Mouse (Mus musculus) bone marrow macrophage, adult 2 months (primary cell): Measurements from ENCODE around the gene Gm14685. TPM values are rescaled to one million over a fixed set of nuclear protein-coding genes. Genes with fewer than 3 reads are reported as not detected.
"Not testable (repeated sequence)": the region's sequence is repeated elsewhere in the genome, so short reads cannot be mapped to it uniquely, and the experiment has no call there.

ENCODE experiments used
- H3K27ac ChIP-seq: 2 replicates; pipeline ENCODE4 v1.5.1; 2012; ENCODE audit warnings: low read depth, low read length; ENCODE audit not compliant: insufficient read depth
- H3K4me1 ChIP-seq: 2 replicates; pipeline ENCODE4 v1.6.1; 2012; ENCODE audit warnings: low read length; ENCODE audit not compliant: control insufficient read depth, insufficient read depth
- H3K4me3 ChIP-seq: 2 replicates; pipeline ENCODE4 v1.5.1; 2012; ENCODE audit warnings: mild to moderate bottlenecking, low read length, moderate library complexity; ENCODE audit not compliant: insufficient read depth
- polyA plus RNA-seq: library from polyadenylated mRNA; stranded (reverse); fragments of >200 nt; gene quantifications from 2 replicates; pipeline ENCODE4 v1.2.4, GENCODE M21; 2012; ENCODE audit not compliant: missing spikeins, insufficient read depth, insufficient read length

Gene Gm14685
- polyA plus RNA-seq, result not detected in 2 replicates

- not testable (repeated sequence) for H3K4me3 ChIP-seq, H3K4me1 ChIP-seq, H3K27ac ChIP-seq
These were observed at the start of gene Gm14685 for GRCm38 (mm10) chrX:73116747-73117146. Gene Gm14685, plus strand, starts transcription at chrX:73117047.

- not testable (repeated sequence) for H3K4me3 ChIP-seq, H3K4me1 ChIP-seq, H3K27ac ChIP-seq
These were observed 34.4 kb upstream of the Gm14685 start, which contains the start of gene Xlr4a for GRCm38 (mm10) chrX:73082267-73083055. Gene Xlr4a, minus strand, starts transcription at chrX:73082478.

- H3K4me1 ChIP-seq, H3K27ac ChIP-seq, H3K4me3 ChIP-seq: not testable (repeated sequence)
These were observed 19.8 kb upstream of the Gm14685 start, which contains the start of gene Xlr3a for GRCm38 (mm10) chrX:73096941-73097508. Gene Xlr3a, minus strand, starts transcription at chrX:73097095.

- H3K4me1 ChIP-seq, H3K4me3 ChIP-seq, H3K27ac ChIP-seq: not testable (repeated sequence)
These were observed 6.3 kb downstream of the Gm14685 start for GRCm38 (mm10) chrX:73122859-73123829.

- H3K4me1 ChIP-seq, H3K4me3 ChIP-seq, H3K27ac ChIP-seq: not testable (repeated sequence)
These were observed 26.4 kb downstream of the Gm14685 start for GRCm38 (mm10) chrX:73143218-73143618.

- H3K4me3 ChIP-seq, H3K4me1 ChIP-seq, H3K27ac ChIP-seq: not testable (repeated sequence)
These were observed 31.6 kb downstream of the Gm14685 start, which contains the start of gene Xlr5b for GRCm38 (mm10) chrX:73148496-73148895. Gene Xlr5b, plus strand, starts transcription at chrX:73148796.

- not testable (repeated sequence) for H3K4me3 ChIP-seq, H3K4me1 ChIP-seq, H3K27ac ChIP-seq
These were observed 32.5 kb downstream of the Gm14685 start, which contains the start of gene DXBay18 for GRCm38 (mm10) chrX:73149350-73149749. Gene DXBay18, minus strand, starts transcription at chrX:73149450.

GRCm38 (mm10) chrX:73176889-73177288, 60.0 kb downstream of the Gm14685 start, which contains the start of gene Spin2d:
Gene Spin2d, minus strand, starts transcription at chrX:73176989.
- not testable (repeated sequence) for H3K27ac ChIP-seq, H3K4me1 ChIP-seq, H3K4me3 ChIP-seq

Other genes starting within 250 kb of the Gm14685 start
- 34.6 and 36.4 TPM in 2 replicates for gene Cetn2, start 198.6 kb upstream of the Gm14685 start, polyA plus RNA-seq
- 15.1 and 16.9 TPM in 2 replicates for gene Nsdhl, start 198.5 kb upstream of the Gm14685 start, polyA plus RNA-seq
- not detected in 2 replicates for gene Zfp185, start 129.7 kb upstream of the Gm14685 start, polyA plus RNA-seq
- gene Pnma5, start 79.9 kb upstream of the Gm14685 start, polyA plus RNA-seq, result not detected in 2 replicates
- gene Pnma3, start 52.3 kb upstream of the Gm14685 start, polyA plus RNA-seq, result not detected in 2 replicates
- gene Xlr4a, start 34.6 kb upstream of the Gm14685 start, polyA plus RNA-seq, result 4.6 and 4.7 TPM in 2 replicates
- 0.16 TPM in 1 of 2 replicates, not detected in the other for gene Xlr3a, start 20.0 kb upstream of the Gm14685 start, polyA plus RNA-seq
- not detected in 2 replicates for gene Xlr5b, start 31.7 kb downstream of the Gm14685 start, polyA plus RNA-seq
- not detected in 2 replicates for gene DXBay18, start 32.4 kb downstream of the Gm14685 start, polyA plus RNA-seq
- gene Spin2d, start 59.9 kb downstream of the Gm14685 start, polyA plus RNA-seq, result not detected in 2 replicates
- gene Xlr3b, start 75.2 kb downstream of the Gm14685 start, polyA plus RNA-seq, result 6.2 and 6.9 TPM in 2 replicates
- 6.6 and 11.4 TPM in 2 replicates for gene Xlr4b, start 97.3 kb downstream of the Gm14685 start, polyA plus RNA-seq
- gene F8a, start 111.2 kb downstream of the Gm14685 start, polyA plus RNA-seq, result 5.2 and 6.0 TPM in 2 replicates
- 3.6 and 7.3 TPM in 2 replicates for gene Xlr4c, start 126.1 kb downstream of the Gm14685 start, polyA plus RNA-seq
- not detected in 2 replicates for gene Xlr3c, start 148.3 kb downstream of the Gm14685 start, polyA plus RNA-seq
- gene Xlr5a, start 175.9 kb downstream of the Gm14685 start, polyA plus RNA-seq, result not detected in 2 replicates
- gene Xlr5c, start 175.9 kb downstream of the Gm14685 start, polyA plus RNA-seq, result not detected in 2 replicates
- not detected in 2 replicates for gene Gm45015, start 219.8 kb downstream of the Gm14685 start, polyA plus RNA-seq
- 7.4 and 8.3 TPM in 2 replicates for gene Zfp275, start 225.6 kb downstream of the Gm14685 start, polyA plus RNA-seq